In genomic region chr14:11852896-11853295, GRCm38 (mm10) we compare ENCODE assay signal across 13 mouse cellular contexts.
DNase-seq lines count a peak whose midpoint lies in the region; TF ChIP-seq lines count a peak whose summit lies in the region.
"Had no signal": no experiment of that assay in that cellular context is flagged by ENCODE, and none has a peak within 500 bp of the region (broad histone marks: within the 10 kb centered on the region; RNA-seq: fewer than 3 reads in every experiment).

No protein-coding gene starts in this region.

- peaks cover 10% of the 10 kb centered on the region for H3K4me1 ChIP-seq in brown adipose tissue, adult 24 weeks (ENCODE audit: control insufficient read depth, insufficient read depth, insufficient read length, low read length)
- H3K4me1 ChIP-seq in midbrain, embryonic 10.5 days = peaks cover 23% of the 10 kb centered on the region
- H3K4me1 ChIP-seq: lung, embryonic 15.5 days; neural tube, embryonic 12.5 days had no signal

- no peaks in the 10 kb centered on the region for H3K9me3 ChIP-seq in midbrain, embryonic 10.5 days (replicated peaks)
- H3K9me3 ChIP-seq: embryonic facial prominence, embryonic 13.5 days; heart, embryonic 15.5 days; lung, embryonic 15.5 days; midbrain, embryonic 12.5 days; neural tube, embryonic 12.5 days had no signal

- H3K36me3 ChIP-seq in midbrain, embryonic 10.5 days = no peaks in the 10 kb centered on the region
- H3K36me3 ChIP-seq: embryonic facial prominence, embryonic 13.5 days; heart, embryonic 15.5 days; lung, embryonic 15.5 days; midbrain, embryonic 12.5 days; neural tube, embryonic 12.5 days had no signal

- intact Hi-C loops in gastrocnemius, adult 2 months (cut with DNase I) = no loop called here
- intact Hi-C loops in gastrocnemius, postnatal 36 days (cut with DNase I) = loop anchor here (10.0 kb wide), 1 partner anchor 298 kb away; the partner anchor contains the start of gene Ptprg

- peak overlapping the region; percentile 63 for H3K27ac ChIP-seq in gastrocnemius, adult 2 months
- peak overlapping the region; percentile 34 for H3K27ac ChIP-seq in layer of hippocampus, adult 2 months
- peak overlapping the region; percentile 79 for H3K27ac ChIP-seq in brown adipose tissue, adult 24 weeks (replicated peaks; ENCODE audit: low read depth, low read length)
- no peak overlapping the region for H3K27ac ChIP-seq in midbrain, embryonic 10.5 days (replicated peaks)
- H3K27ac ChIP-seq: embryonic facial prominence, embryonic 13.5 days; heart, embryonic 15.5 days; lung, embryonic 15.5 days; midbrain, embryonic 12.5 days; neural tube, embryonic 12.5 days had no signal

- TF ChIP-seq CTCF in gastrocnemius, adult 2 months (IDR thresholded peaks at IDR 0.05) = no peak
- peak; percentile 19; the same call in 1 of the 2 replicates for TF ChIP-seq CTCF in layer of hippocampus, adult 2 months (conservative IDR thresholded peaks at IDR 0.05)

- no peaks in the 10 kb centered on the region for H3K27me3 ChIP-seq in midbrain, embryonic 10.5 days (ENCODE audit: low read depth, poor library complexity, severe bottlenecking)
- H3K27me3 ChIP-seq: embryonic facial prominence, embryonic 13.5 days; heart, embryonic 15.5 days; lung, embryonic 15.5 days; midbrain, embryonic 12.5 days; neural tube, embryonic 12.5 days had no signal

- no peak for DNase-seq in gastrocnemius, adult 2 months
- DNase-seq in gastrocnemius, postnatal 4 days (ENCODE audit: low spot score in 2 of 2) = no peak
- peak in 1 of 2 experiments; percentile 18 for DNase-seq in layer of hippocampus, adult 2 months (ENCODE audit: low spot score in 2 of 2)
- no peak for DNase-seq in layer of hippocampus, postnatal 36 days
- peak; percentile 57 to 66 for DNase-seq in cerebellum, postnatal 25 days
- no peak for DNase-seq in gastrocnemius, postnatal 36 days
- no peak for DNase-seq in midbrain, embryonic 10.5 days (ENCODE audit: low spot score)

- H3K4me3 ChIP-seq in gastrocnemius, adult 2 months = peak overlapping the region; percentile 22; the same call in 1 of the 2 replicates
- H3K4me3 ChIP-seq in layer of hippocampus, adult 2 months = peak overlapping the region; percentile 4; the same call in 1 of the 2 replicates
- peak overlapping the region; percentile 20; the same call in 1 of the 2 replicates for H3K4me3 ChIP-seq in brown adipose tissue, adult 24 weeks (ENCODE audit: insufficient read depth, low read depth, low read length)
- no peak overlapping the region for H3K4me3 ChIP-seq in midbrain, embryonic 10.5 days
- H3K4me3 ChIP-seq: embryonic facial prominence, embryonic 13.5 days; heart, embryonic 15.5 days; lung, embryonic 15.5 days; midbrain, embryonic 12.5 days; neural tube, embryonic 12.5 days had no signal

- 83% methylated on average over 3 of the region's 3 CpGs for WGBS in midbrain, embryonic 10.5 days

Comparison
In these comparisons a context has a peak if more than half of its experiments do, and no peak if none do; other contexts are left out.
1. DNase-seq: peak in cerebellum, postnatal 25 days (2 of 2); none in gastrocnemius, adult 2 months (single experiment), gastrocnemius, postnatal 4 days (0 of 2), layer of hippocampus, postnatal 36 days (0 of 2), gastrocnemius, postnatal 36 days (0 of 2) and midbrain, embryonic 10.5 days (single experiment).